Mouse (Mus musculus): ENCODE measurements around the gene Nat9.

Gene Nat9

GRCm38 (mm10) chr11:115215123-115215522, 27.5 kb upstream of the Nat9 start:
- no peak for DNase-seq (ENCODE audit: low spot score in 2 of 2)

- DNase-seq (ENCODE audit: low spot score in 2 of 2), result no peak
Measured at GRCm38 (mm10) chr11:115212116-115212515, 24.5 kb upstream of the Nat9 start.

GRCm38 (mm10) chr11:115209958-115210357, 22.3 kb upstream of the Nat9 start:
- no peak for DNase-seq (ENCODE audit: low spot score in 2 of 2)

GRCm38 (mm10) chr11:115208776-115209732, 21.4 kb upstream of the Nat9 start:
- DNase-seq (ENCODE audit: low spot score in 2 of 2), result no peak

- DNase-seq (ENCODE audit: low spot score in 2 of 2), result no peak
Measured at GRCm38 (mm10) chr11:115208126-115208525, 20.5 kb upstream of the Nat9 start.

- DNase-seq (ENCODE audit: low spot score in 2 of 2), result no peak
Measured at GRCm38 (mm10) chr11:115202756-115203155, 15.1 kb upstream of the Nat9 start.

- peak; percentile 61 to 86 for DNase-seq (ENCODE audit: low spot score in 2 of 2)
Measured at GRCm38 (mm10) chr11:115202316-115202715, 14.7 kb upstream of the Nat9 start.

GRCm38 (mm10) chr11:115200520-115200919, 12.9 kb upstream of the Nat9 start:
- DNase-seq (ENCODE audit: low spot score in 2 of 2), result no peak

- no peak for DNase-seq (ENCODE audit: low spot score in 2 of 2)
Measured at GRCm38 (mm10) chr11:115198932-115199384, 11.3 kb upstream of the Nat9 start.

GRCm38 (mm10) chr11:115197558-115197957, 9.9 kb upstream of the Nat9 start:
- DNase-seq (ENCODE audit: low spot score in 2 of 2), result no peak

GRCm38 (mm10) chr11:115195933-115196332, 8.3 kb upstream of the Nat9 start:
- DNase-seq (ENCODE audit: low spot score in 2 of 2), result no peak

GRCm38 (mm10) chr11:115194693-115195092, 7.0 kb upstream of the Nat9 start:
- no peak for DNase-seq (ENCODE audit: low spot score in 2 of 2)

GRCm38 (mm10) chr11:115192180-115192579, 4.5 kb upstream of the Nat9 start:
- no peak for DNase-seq (ENCODE audit: low spot score in 2 of 2)

- no peak for DNase-seq (ENCODE audit: low spot score in 2 of 2)
Measured at GRCm38 (mm10) chr11:115189304-115189703, 1.6 kb upstream of the Nat9 start.

GRCm38 (mm10) chr11:115188539-115189231, 1.0 kb upstream of the Nat9 start:
- no peak for DNase-seq (ENCODE audit: low spot score in 2 of 2)

GRCm38 (mm10) chr11:115187224-115187639, 427 bp downstream of the Nat9 start, which contains the start of gene Tmem104:
Gene Tmem104, plus strand, starts transcription at chr11:115187487.
- peak; percentile 100 for DNase-seq (ENCODE audit: low spot score in 2 of 2)

GRCm38 (mm10) chr11:115184973-115185372, 2.7 kb downstream of the Nat9 start:
- no peak for DNase-seq (ENCODE audit: low spot score in 2 of 2)

GRCm38 (mm10) chr11:115181913-115182638, 5.6 kb downstream of the Nat9 start:
- peak; percentile 81 to 95 for DNase-seq (ENCODE audit: low spot score in 2 of 2)

GRCm38 (mm10) chr11:115179881-115180280, 7.8 kb downstream of the Nat9 start:
- no peak for DNase-seq (ENCODE audit: low spot score in 2 of 2)

GRCm38 (mm10) chr11:115179191-115179590, 8.5 kb downstream of the Nat9 start:
- DNase-seq (ENCODE audit: low spot score in 2 of 2), result no peak

GRCm38 (mm10) chr11:115178766-115179165, 8.9 kb downstream of the Nat9 start:
- no peak for DNase-seq (ENCODE audit: low spot score in 2 of 2)
